8 mouse cellular contexts compared by ENCODE assay signal in the genomic region with DNA sequence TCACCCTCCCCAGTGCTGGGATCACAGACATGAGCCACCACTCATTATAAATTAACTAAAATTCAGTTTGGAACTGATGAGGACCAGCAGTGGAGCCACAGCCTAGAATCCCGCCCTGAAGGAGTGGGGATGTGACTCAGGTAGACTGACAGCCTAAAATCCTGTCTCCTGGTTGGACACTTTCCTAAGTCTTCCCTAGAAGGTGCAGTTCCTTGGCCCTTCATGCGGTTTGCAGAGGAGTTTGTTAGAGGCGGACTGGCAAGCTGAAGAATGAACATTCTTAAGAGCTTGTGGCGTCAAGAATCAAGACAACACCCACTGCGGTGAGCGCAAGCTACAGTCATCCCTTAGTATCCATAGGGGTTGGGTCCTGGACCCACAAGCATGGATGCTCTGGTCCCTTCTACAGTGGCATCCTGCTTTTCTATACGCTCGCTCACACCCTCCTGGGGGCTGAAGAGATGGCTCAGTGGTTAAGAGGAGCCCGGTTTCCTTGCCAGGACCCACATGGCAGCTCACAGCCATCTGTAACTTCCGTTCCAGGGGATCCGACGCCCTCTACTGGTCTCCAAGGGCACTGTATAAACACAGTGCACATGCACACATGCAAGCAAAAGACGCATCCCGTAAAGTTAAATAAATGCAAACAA. TPM values are rescaled to one million over a fixed set of nuclear protein-coding genes. Genes with fewer than 3 reads are reported as not detected.
DNase-seq lines count a peak whose midpoint lies in the region; ATAC-seq and TF ChIP-seq lines count a peak whose summit lies in the region.

No protein-coding gene starts in this region.

- peak overlapping the region; percentile 77; the same call in 1 of the 2 replicates for H3K9ac ChIP-seq in limb, embryonic 12.5 days (replicated peaks)
- peak overlapping the region; percentile 78 for H3K9ac ChIP-seq in neural tube, embryonic 13.5 days

- 47% methylated on average over 14 of the region's 14 CpGs for WGBS in limb, embryonic 12.5 days
- 37% methylated on average over 14 of the region's 14 CpGs for WGBS in neural tube, embryonic 13.5 days

- DNase-seq in layer of hippocampus, postnatal 10 days (ENCODE audit: low spot score in 2 of 2), result peak; percentile 55 to 57
- DNase-seq in layer of hippocampus, adult 11-12 months (ENCODE audit: low spot score), result no peak
- DNase-seq in MEL-GATA-1-ER (ENCODE audit: extremely low read depth, low read depth), result peak; percentile 70
- DNase-seq in gastrocnemius, postnatal 4 days (ENCODE audit: low spot score in 2 of 2), result no peak
- DNase-seq in left cerebral cortex, adult 9 months (ENCODE audit: low spot score in 2 of 2), result no peak

- no peak overlapping the region for H3K27ac ChIP-seq in embryonic fibroblast, embryonic 13.5 days (ENCODE audit: insufficient read depth, low read length)
- H3K27ac ChIP-seq in limb, embryonic 12.5 days, result peak overlapping the region; percentile 79; the same call in 1 of the 2 replicates
- H3K27ac ChIP-seq in neural tube, embryonic 13.5 days (replicated peaks), result peak overlapping the region; percentile 93

- H3K4me2 ChIP-seq in limb, embryonic 12.5 days, result peak overlapping the region; percentile 85
- peak overlapping the region; percentile 71 for H3K4me2 ChIP-seq in neural tube, embryonic 13.5 days

- 0 out of 2 replicates have a peak, but pooled peaks cover 3% of the 10 kb centered on the region for H3K27me3 ChIP-seq in limb, embryonic 12.5 days
- no peaks in the 10 kb centered on the region for H3K27me3 ChIP-seq in neural tube, embryonic 13.5 days

- H3K4me3 ChIP-seq in embryonic fibroblast, embryonic 13.5 days (ENCODE audit: insufficient read depth, low read length), result no peak overlapping the region
- H3K4me3 ChIP-seq in limb, embryonic 12.5 days (replicated peaks), result peak overlapping the region; percentile 64
- H3K4me3 ChIP-seq in neural tube, embryonic 13.5 days, result peak overlapping the region; percentile 53

- no peaks in the 10 kb centered on the region for H3K9me3 ChIP-seq in limb, embryonic 12.5 days
- no peaks in the 10 kb centered on the region for H3K9me3 ChIP-seq in neural tube, embryonic 13.5 days

- no peak for ATAC-seq in limb, embryonic 12.5 days (ENCODE audit: insufficient number of reproducible peaks, insufficient read depth, low FRiP score, low TSS enrichment, low read depth)
- ATAC-seq in neural tube, embryonic 13.5 days (ENCODE audit: low read depth), result no peak; the same call in 1 of the 2 replicates

- TF ChIP-seq POLR2A in embryonic fibroblast, embryonic 13.5 days (IDR thresholded peaks at IDR 0.05; ENCODE audit: low read depth, low read length), result no peak

- peaks cover 71% of the 10 kb centered on the region for H3K36me3 ChIP-seq in limb, embryonic 12.5 days
- peaks cover 80% of the 10 kb centered on the region for H3K36me3 ChIP-seq in neural tube, embryonic 13.5 days

- H3K4me1 ChIP-seq in embryonic fibroblast, embryonic 13.5 days (ENCODE audit: control insufficient read depth, insufficient read depth, low read length), result 0 out of 2 replicates have a peak, but pooled peaks cover 3% of the 10 kb centered on the region
- peaks cover 9% of the 10 kb centered on the region for H3K4me1 ChIP-seq in limb, embryonic 12.5 days (replicated peaks)
- peaks cover 43% of the 10 kb centered on the region for H3K4me1 ChIP-seq in neural tube, embryonic 13.5 days (replicated peaks)

- peak; percentile 25; the same call in 1 of the 2 replicates for TF ChIP-seq CTCF in embryonic fibroblast, embryonic 13.5 days (IDR thresholded peaks at IDR 0.05; ENCODE audit: borderline replicate concordance, insufficient read depth, low read length)

RNA-seq across cellular contexts. Expression of a gene that starts 8.3 kb away (rescaled TPM):
- 100 to 1,000 TPM; 128 to 130 TPM for total RNA-seq in layer of hippocampus, postnatal 10 days (2021)
- polyA plus RNA-seq in embryonic fibroblast, embryonic 13.5 days (2011; ENCODE audit: insufficient read length, low read depth, missing spikeins), result 63.1 and 70.4 TPM in 2 replicates
- 99.8 and 106 TPM in 2 replicates for polyA plus RNA-seq in limb, embryonic 12.5 days (2016; fragmentation: Nextera tagmentation; extraction: Ambion mirVana)
- 217 and 231 TPM in 2 replicates for polyA plus RNA-seq in neural tube, embryonic 13.5 days (2015; fragmentation: Nextera tagmentation; extraction: Ambion mirVana)
- total RNA-seq in gastrocnemius, postnatal 4 days (2021), result 10 to 100 TPM; 40.3 to 44.2 TPM

RNA-seq across cellular contexts. Expression of a gene that starts 8.4 kb away (rescaled TPM):
- 10 to 100 TPM; 64.3 to 71.5 TPM for total RNA-seq in layer of hippocampus, postnatal 10 days (2021)
- polyA plus RNA-seq in embryonic fibroblast, embryonic 13.5 days (2011; ENCODE audit: insufficient read length, low read depth, missing spikeins), result 15.4 and 15.6 TPM in 2 replicates
- 6.8 and 6.9 TPM in 2 replicates for polyA plus RNA-seq in limb, embryonic 12.5 days (2016; fragmentation: Nextera tagmentation; extraction: Ambion mirVana)
- 6.1 and 7.8 TPM in 2 replicates for polyA plus RNA-seq in neural tube, embryonic 13.5 days (2015; fragmentation: Nextera tagmentation; extraction: Ambion mirVana)
- total RNA-seq in gastrocnemius, postnatal 4 days (2021), result 10 to 100 TPM; 20.8 to 25.3 TPM

RNA-seq across cellular contexts. Expression of a gene that starts 10.6 kb away (rescaled TPM):
- total RNA-seq in layer of hippocampus, postnatal 10 days (2021), result 10 to 100 TPM; 26.4 to 29.4 TPM
- polyA plus RNA-seq in embryonic fibroblast, embryonic 13.5 days (2011; ENCODE audit: insufficient read length, low read depth, missing spikeins), result 10.5 and 12.5 TPM in 2 replicates
- polyA plus RNA-seq in limb, embryonic 12.5 days (2016; fragmentation: Nextera tagmentation; extraction: Ambion mirVana), result 22.1 and 23.2 TPM in 2 replicates
- 12.0 and 15.5 TPM in 2 replicates for polyA plus RNA-seq in neural tube, embryonic 13.5 days (2015; fragmentation: Nextera tagmentation; extraction: Ambion mirVana)
- total RNA-seq in gastrocnemius, postnatal 4 days (2021), result 10 to 100 TPM; 17.8 to 19.1 TPM

RNA-seq across cellular contexts. Expression of a gene that starts 12.6 kb away (rescaled TPM):
- 10 to 100 TPM; 59.5 to 69.2 TPM for total RNA-seq in layer of hippocampus, postnatal 10 days (2021)
- polyA plus RNA-seq in embryonic fibroblast, embryonic 13.5 days (2011; ENCODE audit: insufficient read length, low read depth, missing spikeins), result 36.9 and 50.5 TPM in 2 replicates
- polyA plus RNA-seq in limb, embryonic 12.5 days (2016; fragmentation: Nextera tagmentation; extraction: Ambion mirVana), result 180 and 203 TPM in 2 replicates
- 208 and 237 TPM in 2 replicates for polyA plus RNA-seq in neural tube, embryonic 13.5 days (2015; fragmentation: Nextera tagmentation; extraction: Ambion mirVana)
- total RNA-seq in gastrocnemius, postnatal 4 days (2021), result 10 to 100 TPM; 29.0 to 34.4 TPM

RNA-seq across cellular contexts. Expression of a gene that starts 13.9 kb away (rescaled TPM):
- total RNA-seq in layer of hippocampus, postnatal 10 days (2021), result 100 to 1,000 TPM; 145 to 159 TPM
- polyA plus RNA-seq in embryonic fibroblast, embryonic 13.5 days (2011; ENCODE audit: insufficient read length, low read depth, missing spikeins), result 19.4 and 20.9 TPM in 2 replicates
- 78.2 and 82.8 TPM in 2 replicates for polyA plus RNA-seq in limb, embryonic 12.5 days (2016; fragmentation: Nextera tagmentation; extraction: Ambion mirVana)
- polyA plus RNA-seq in neural tube, embryonic 13.5 days (2015; fragmentation: Nextera tagmentation; extraction: Ambion mirVana), result 127 and 145 TPM in 2 replicates
- total RNA-seq in gastrocnemius, postnatal 4 days (2021), result 10 to 100 TPM; 47.1 to 47.3 TPM

Comparison
In these comparisons a context has a peak if more than half of its experiments do, and no peak if none do; other contexts are left out.
1. DNase-seq: peak in layer of hippocampus, postnatal 10 days (2 of 2) and MEL-GATA-1-ER (single experiment); none in layer of hippocampus, adult 11-12 months (single experiment), gastrocnemius, postnatal 4 days (0 of 2) and left cerebral cortex, adult 9 months (0 of 2).